Mouse (Mus musculus) embryonic fibroblast, embryonic 13.5 days (primary cell): ENCODE data around the gene Klrb1c.

Experiments
- CTCF ChIP-seq: IDR thresholded peaks from 2 replicates; pipeline ENCODE4 v1.5.1; 2011; ENCODE audit warnings: mild to moderate bottlenecking, control low read depth, low read length, moderate library complexity, borderline replicate concordance; ENCODE audit not compliant: insufficient read depth
- POLR2A ChIP-seq: IDR thresholded peaks from 2 replicates; pipeline ENCODE4 v1.6.1; 2011; ENCODE audit warnings: low read depth, mild to moderate bottlenecking, control low read depth, low read length, moderate library complexity

DNA sequence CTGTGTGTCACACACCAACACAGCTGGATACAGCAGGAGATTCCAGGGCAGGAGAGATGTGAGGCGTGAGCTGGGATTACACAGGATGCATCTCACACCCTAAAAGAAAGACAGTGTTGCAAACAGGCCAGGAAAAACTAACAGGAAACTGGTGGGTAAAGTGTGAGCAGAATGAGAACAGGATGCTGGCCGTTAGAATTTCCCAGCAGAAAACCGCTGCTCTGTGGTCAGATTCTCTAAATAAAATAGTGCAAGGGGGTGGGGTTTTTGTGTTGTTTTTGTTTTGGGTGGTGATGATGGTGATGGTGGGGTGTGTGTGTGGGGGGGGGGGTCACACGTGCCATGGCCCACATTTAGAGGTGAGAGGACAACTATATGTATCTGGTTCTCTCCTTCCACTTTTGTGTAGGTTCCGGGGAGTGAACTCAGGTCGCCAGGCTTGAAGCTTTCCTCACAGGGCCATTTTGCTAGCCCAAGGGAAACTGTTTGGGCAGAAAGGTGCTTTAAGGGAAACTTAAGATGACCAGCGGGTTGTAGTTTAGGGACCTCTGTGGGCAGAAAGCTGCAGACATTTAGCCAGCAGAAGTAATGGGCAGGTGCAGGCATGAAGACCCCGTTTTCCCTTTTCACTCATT lies 7.4 kb upstream of the Klrb1c start:
- TF ChIP-seq POLR2A = no peak
- TF ChIP-seq CTCF = no peak
